Mouse (Mus musculus): ENCODE measurements around the gene Erf.

DNA sequence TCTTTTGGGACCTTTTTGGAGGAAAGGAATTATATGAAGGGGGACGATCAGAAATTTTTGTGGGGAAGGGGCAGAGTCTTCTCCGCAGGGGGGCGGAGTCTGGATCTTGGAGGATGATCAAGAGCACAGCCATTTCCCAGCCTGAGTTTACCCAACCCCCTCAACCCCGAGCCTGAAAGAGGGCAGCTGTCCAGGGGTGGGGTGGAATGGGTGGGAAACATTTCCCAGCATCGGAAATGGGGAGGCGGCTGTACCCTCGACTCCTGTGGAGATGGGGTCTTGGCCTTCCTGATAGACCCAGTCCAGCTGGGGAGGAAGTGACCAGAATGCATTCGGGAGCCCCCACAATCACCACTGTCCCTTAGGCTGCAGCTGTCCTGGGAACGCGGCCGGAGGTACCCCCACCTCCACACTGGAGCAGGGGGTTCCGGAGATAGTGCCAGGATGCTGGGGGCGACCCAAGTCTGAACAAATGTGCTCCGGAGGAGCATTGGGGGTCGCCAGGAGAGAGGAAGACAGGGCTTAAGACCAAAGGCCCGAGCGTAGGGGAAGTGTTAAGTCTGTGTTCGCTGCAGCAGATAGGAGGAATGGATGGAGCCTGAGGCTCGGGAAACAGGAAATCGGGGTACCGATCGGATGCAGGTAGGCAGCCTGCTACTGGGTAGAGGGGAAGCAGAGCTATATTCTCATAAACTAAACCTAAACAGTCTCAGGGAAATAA is 670 bp upstream of the Erf start:
- TF ChIP-seq CTCF (IDR thresholded peaks at IDR 0.05; ENCODE audit: low read depth, low read length) (no peak), POLR2A (IDR thresholded peaks at IDR 0.05; ENCODE audit: extremely low read depth, insufficient read depth, low read length) (no peak)

Measured in liver, adult 2 months (tissue).